Mouse (Mus musculus): ENCODE results near the gene Vps35. TPM values are rescaled to one million over a fixed set of nuclear protein-coding genes. Genes with fewer than 3 reads are reported as not detected.

The Vps35 gene
- polyA plus RNA-seq (2014; fragmentation: Nextera tagmentation; extraction: Ambion mirVana): 174 and 194 TPM in 2 replicates

- H3K27me3 ChIP-seq (ENCODE audit: control insufficient read depth, insufficient read depth, low read length): no peaks in the 10 kb centered on the region
- H3K4me3 ChIP-seq (ENCODE audit: low read depth, low read length): peak within 1 kb of the TSS; percentile 85
- H3K4me2 ChIP-seq (replicated peaks; ENCODE audit: low read depth, low read length): peak within 1 kb of the TSS; percentile 83
- under 1% methylated on average over 63 of the region's 63 CpGs for WGBS
- H3K27ac ChIP-seq (ENCODE audit: low read depth, low read length): peak within 1 kb of the TSS; percentile 94
- 0 out of 2 replicates have a peak, but pooled peaks cover 2% of the 10 kb centered on the region for H3K36me3 ChIP-seq (ENCODE audit: control insufficient read depth, insufficient read depth, low read length)
- H3K9ac ChIP-seq (ENCODE audit: low read depth, low read length): peak within 1 kb of the TSS; percentile 92
- no peaks in the 10 kb centered on the region for H3K9me3 ChIP-seq (ENCODE audit: control insufficient read depth, low read length)
- peaks cover 5% of the 10 kb centered on the region for H3K4me1 ChIP-seq (replicated peaks; ENCODE audit: control insufficient read depth, insufficient read depth, low read length)
- ATAC-seq (ENCODE audit: low FRiP score) (peak; percentile 99), DNase-seq (ENCODE audit: low spot score) (peak; percentile 98)
Measured at GRCm38 (mm10) chr8:85299434-85300077, at the start of gene Vps35, which contains the start of gene Orc6. TSS of gene Vps35 (minus strand) at chr8:85299802. TSS of gene Orc6 (plus strand) at chr8:85299632.

- 73% methylated on average over 5 of the region's 5 CpGs for WGBS
- no peak overlapping the region for H3K9ac ChIP-seq (ENCODE audit: low read depth, low read length)
- H3K4me1 ChIP-seq (replicated peaks; ENCODE audit: control insufficient read depth, insufficient read depth, low read length): no peaks in the 10 kb centered on the region
- H3K27me3 ChIP-seq (ENCODE audit: control insufficient read depth, insufficient read depth, low read length): no peaks in the 10 kb centered on the region
- no peaks in the 10 kb centered on the region for H3K36me3 ChIP-seq (ENCODE audit: control insufficient read depth, insufficient read depth, low read length)
- no peak overlapping the region for H3K4me3 ChIP-seq (ENCODE audit: low read depth, low read length)
- H3K9me3 ChIP-seq (ENCODE audit: control insufficient read depth, low read length): no peaks in the 10 kb centered on the region
- DNase-seq (ENCODE audit: low spot score) (no peak), ATAC-seq (ENCODE audit: low FRiP score) (no peak)
- H3K4me2 ChIP-seq (replicated peaks; ENCODE audit: low read depth, low read length): no peak overlapping the region
- no peak overlapping the region for H3K27ac ChIP-seq (ENCODE audit: low read depth, low read length)
Measured at GRCm38 (mm10) chr8:85339871-85340573, 40.4 kb upstream of the Vps35 start.

- no peak overlapping the region for H3K9ac ChIP-seq (ENCODE audit: low read depth, low read length)
- no peak for DNase-seq (ENCODE audit: low spot score)
- no peak for ATAC-seq (ENCODE audit: low FRiP score)
- no peak overlapping the region for H3K4me2 ChIP-seq (replicated peaks; ENCODE audit: low read depth, low read length)
- H3K4me3 ChIP-seq (ENCODE audit: low read depth, low read length): no peak overlapping the region
- no peak overlapping the region for H3K27ac ChIP-seq (ENCODE audit: low read depth, low read length)
- H3K27me3 ChIP-seq (ENCODE audit: control insufficient read depth, insufficient read depth, low read length): no peaks in the 10 kb centered on the region
- no peaks in the 10 kb centered on the region for H3K4me1 ChIP-seq (replicated peaks; ENCODE audit: control insufficient read depth, insufficient read depth, low read length)
- no peaks in the 10 kb centered on the region for H3K9me3 ChIP-seq (ENCODE audit: control insufficient read depth, low read length)
- H3K36me3 ChIP-seq (ENCODE audit: control insufficient read depth, insufficient read depth, low read length): no peaks in the 10 kb centered on the region
- WGBS: 83% methylated on average over 4 of the region's 4 CpGs
Measured at GRCm38 (mm10) chr8:85337681-85338080, 38.1 kb upstream of the Vps35 start.

GRCm38 (mm10) chr8:85336211-85336933 lies 36.8 kb upstream of the Vps35 start:
- ATAC-seq (ENCODE audit: low FRiP score) (no peak), DNase-seq (ENCODE audit: low spot score) (no peak)
- Histone ChIP-seq H3K27ac (ENCODE audit: low read depth, low read length) (no peak overlapping the region), H3K36me3 (ENCODE audit: control insufficient read depth, insufficient read depth, low read length) (no peaks in the 10 kb centered on the region), H3K4me2 (replicated peaks; ENCODE audit: low read depth, low read length) (no peak overlapping the region), H3K27me3 (ENCODE audit: control insufficient read depth, insufficient read depth, low read length) (no peaks in the 10 kb centered on the region), H3K9me3 (ENCODE audit: control insufficient read depth, low read length) (no peaks in the 10 kb centered on the region), H3K9ac (ENCODE audit: low read depth, low read length) (no peak overlapping the region), H3K4me1 (replicated peaks; ENCODE audit: control insufficient read depth, insufficient read depth, low read length) (no peaks in the 10 kb centered on the region), H3K4me3 (ENCODE audit: low read depth, low read length) (no peak overlapping the region)
- WGBS: 80% methylated on average over 6 of the region's 6 CpGs

GRCm38 (mm10) chr8:85335105-85335504 lies 35.5 kb upstream of the Vps35 start:
- DNase-seq (ENCODE audit: low spot score): no peak

GRCm38 (mm10) chr8:85329506-85329905 lies 29.9 kb upstream of the Vps35 start:
- Histone ChIP-seq H3K27me3 (ENCODE audit: control insufficient read depth, insufficient read depth, low read length) (no peaks in the 10 kb centered on the region), H3K9me3 (ENCODE audit: control insufficient read depth, low read length) (no peaks in the 10 kb centered on the region), H3K36me3 (ENCODE audit: control insufficient read depth, insufficient read depth, low read length) (no peaks in the 10 kb centered on the region), H3K9ac (ENCODE audit: low read depth, low read length) (no peak overlapping the region), H3K4me1 (replicated peaks; ENCODE audit: control insufficient read depth, insufficient read depth, low read length) (no peaks in the 10 kb centered on the region), H3K4me3 (ENCODE audit: low read depth, low read length) (no peak overlapping the region), H3K4me2 (replicated peaks; ENCODE audit: low read depth, low read length) (no peak overlapping the region), H3K27ac (ENCODE audit: low read depth, low read length) (no peak overlapping the region)
- no peak for ATAC-seq (ENCODE audit: low FRiP score)
- WGBS: 71% methylated on average over 1 of the region's 1 CpGs
- DNase-seq (ENCODE audit: low spot score): no peak

More at GRCm38 (mm10) chr8:85335105-85335504, 35.5 kb upstream of the Vps35 start:
- H3K4me2 ChIP-seq (replicated peaks; ENCODE audit: low read depth, low read length): no peak overlapping the region
- H3K27ac ChIP-seq (ENCODE audit: low read depth, low read length): no peak overlapping the region
- no peaks in the 10 kb centered on the region for H3K4me1 ChIP-seq (replicated peaks; ENCODE audit: control insufficient read depth, insufficient read depth, low read length)
- no peaks in the 10 kb centered on the region for H3K9me3 ChIP-seq (ENCODE audit: control insufficient read depth, low read length)
- H3K27me3 ChIP-seq (ENCODE audit: control insufficient read depth, insufficient read depth, low read length): no peaks in the 10 kb centered on the region
- H3K9ac ChIP-seq (ENCODE audit: low read depth, low read length): no peak overlapping the region
- H3K36me3 ChIP-seq (ENCODE audit: control insufficient read depth, insufficient read depth, low read length): no peaks in the 10 kb centered on the region
- no peak overlapping the region for H3K4me3 ChIP-seq (ENCODE audit: low read depth, low read length)
- ATAC-seq (ENCODE audit: low FRiP score): no peak

- Histone ChIP-seq H3K4me3 (ENCODE audit: low read depth, low read length) (no peak overlapping the region), H3K9me3 (ENCODE audit: control insufficient read depth, low read length) (no peaks in the 10 kb centered on the region), H3K4me2 (replicated peaks; ENCODE audit: low read depth, low read length) (no peak overlapping the region), H3K27me3 (ENCODE audit: control insufficient read depth, insufficient read depth, low read length) (no peaks in the 10 kb centered on the region), H3K36me3 (ENCODE audit: control insufficient read depth, insufficient read depth, low read length) (no peaks in the 10 kb centered on the region), H3K9ac (ENCODE audit: low read depth, low read length) (no peak overlapping the region), H3K27ac (ENCODE audit: low read depth, low read length) (no peak overlapping the region), H3K4me1 (replicated peaks; ENCODE audit: control insufficient read depth, insufficient read depth, low read length) (no peaks in the 10 kb centered on the region)
- ATAC-seq (ENCODE audit: low FRiP score) (no peak), DNase-seq (ENCODE audit: low spot score) (no peak)
- 78% methylated on average over 9 of the region's 9 CpGs for WGBS
Measured at GRCm38 (mm10) chr8:85327036-85327435, 27.4 kb upstream of the Vps35 start.

GRCm38 (mm10) chr8:85323084-85323483 lies 23.5 kb upstream of the Vps35 start:
- H3K9ac ChIP-seq (ENCODE audit: low read depth, low read length): no peak overlapping the region
- DNase-seq (ENCODE audit: low spot score): no peak
- H3K27ac ChIP-seq (ENCODE audit: low read depth, low read length): no peak overlapping the region
- H3K9me3 ChIP-seq (ENCODE audit: control insufficient read depth, low read length): no peaks in the 10 kb centered on the region
- WGBS: 92% methylated on average over 3 of the region's 3 CpGs
- H3K4me2 ChIP-seq (replicated peaks; ENCODE audit: low read depth, low read length): no peak overlapping the region
- no peaks in the 10 kb centered on the region for H3K27me3 ChIP-seq (ENCODE audit: control insufficient read depth, insufficient read depth, low read length)
- no peaks in the 10 kb centered on the region for H3K36me3 ChIP-seq (ENCODE audit: control insufficient read depth, insufficient read depth, low read length)
- no peak for ATAC-seq (ENCODE audit: low FRiP score)
- no peaks in the 10 kb centered on the region for H3K4me1 ChIP-seq (replicated peaks; ENCODE audit: control insufficient read depth, insufficient read depth, low read length)
- H3K4me3 ChIP-seq (ENCODE audit: low read depth, low read length): no peak overlapping the region

Measured in hindbrain, embryonic 11.5 days (tissue).